Mouse (Mus musculus): ENCODE results near the gene Twist1. TPM values are rescaled to one million over a fixed set of nuclear protein-coding genes. Genes with fewer than 3 reads are reported as not detected.

Twist1 gene
- polyA plus RNA-seq, 1 experiment from 2014 or later: 2.4 TPM

GRCm38 (mm10) chr12:33959206-33959605, 1.7 kb downstream of the Twist1 start:
- H3K9ac ChIP-seq: no peak overlapping the region
- H3K36me3 ChIP-seq: no peaks in the 10 kb centered on the region
- peaks cover 93% of the 10 kb centered on the region for H3K27me3 ChIP-seq
- H3K4me3 ChIP-seq: peak overlapping the region; percentile 49
- ATAC-seq (ENCODE audit: low FRiP score): no peak
- no peak overlapping the region; the same call in 1 of the 2 replicates for H3K4me2 ChIP-seq
- H3K9me3 ChIP-seq: no peaks in the 10 kb centered on the region
- H3K4me1 ChIP-seq (replicated peaks): peaks cover 21% of the 10 kb centered on the region
- WGBS: 1% methylated on average over 6 of the region's 6 CpGs
- no peak overlapping the region for H3K27ac ChIP-seq

GRCm38 (mm10) chr12:33959846-33960245, 2.4 kb downstream of the Twist1 start:
- H3K4me2 ChIP-seq: no peak overlapping the region
- H3K4me3 ChIP-seq: no peak overlapping the region
- H3K27me3 ChIP-seq: peaks cover 94% of the 10 kb centered on the region
- H3K9me3 ChIP-seq: no peaks in the 10 kb centered on the region
- WGBS: 10% methylated on average over 3 of the region's 3 CpGs
- ATAC-seq (ENCODE audit: low FRiP score): no peak
- H3K27ac ChIP-seq: no peak overlapping the region
- no peaks in the 10 kb centered on the region for H3K36me3 ChIP-seq
- H3K9ac ChIP-seq: no peak overlapping the region
- H3K4me1 ChIP-seq (replicated peaks): peaks cover 21% of the 10 kb centered on the region

- Histone ChIP-seq H3K4me1 (replicated peaks) (peaks cover 21% of the 10 kb centered on the region), H3K9me3 (no peaks in the 10 kb centered on the region), H3K4me2 (no peak overlapping the region), H3K27me3 (peaks cover 94% of the 10 kb centered on the region), H3K36me3 (no peaks in the 10 kb centered on the region), H3K9ac (no peak overlapping the region), H3K4me3 (no peak overlapping the region), H3K27ac (no peak overlapping the region)
- 6% methylated on average over 5 of the region's 5 CpGs for WGBS
- no peak for ATAC-seq (ENCODE audit: low FRiP score)
Measured at GRCm38 (mm10) chr12:33961013-33961412, 3.5 kb downstream of the Twist1 start.

GRCm38 (mm10) chr12:33962118-33962772, 4.8 kb downstream of the Twist1 start:
- Histone ChIP-seq H3K27me3 (peaks cover 94% of the 10 kb centered on the region), H3K27ac (no peak overlapping the region), H3K4me2 (no peak overlapping the region), H3K36me3 (no peaks in the 10 kb centered on the region), H3K4me3 (no peak overlapping the region), H3K9me3 (no peaks in the 10 kb centered on the region), H3K9ac (no peak overlapping the region), H3K4me1 (replicated peaks) (peaks cover 22% of the 10 kb centered on the region)
- ATAC-seq (ENCODE audit: low FRiP score): no peak
- 2% methylated on average over 17 of the region's 17 CpGs for WGBS

GRCm38 (mm10) chr12:33962773-33963130, 5.3 kb downstream of the Twist1 start:
- no peak for ATAC-seq (ENCODE audit: low FRiP score)
- 2% methylated on average over 9 of the region's 9 CpGs for WGBS
- Histone ChIP-seq H3K27me3 (peaks cover 94% of the 10 kb centered on the region), H3K36me3 (no peaks in the 10 kb centered on the region), H3K4me1 (replicated peaks) (peaks cover 22% of the 10 kb centered on the region), H3K4me3 (no peak overlapping the region), H3K4me2 (no peak overlapping the region), H3K9me3 (no peaks in the 10 kb centered on the region), H3K27ac (no peak overlapping the region), H3K9ac (no peak overlapping the region)

GRCm38 (mm10) chr12:33963671-33964369, 6.3 kb downstream of the Twist1 start:
- no peak overlapping the region for H3K27ac ChIP-seq
- no peak for ATAC-seq (ENCODE audit: low FRiP score)
- H3K9me3 ChIP-seq: no peaks in the 10 kb centered on the region
- no peak overlapping the region for H3K4me2 ChIP-seq
- peaks cover 93% of the 10 kb centered on the region for H3K27me3 ChIP-seq
- H3K4me1 ChIP-seq (replicated peaks): peaks cover 20% of the 10 kb centered on the region
- no peak overlapping the region for H3K4me3 ChIP-seq
- no peaks in the 10 kb centered on the region for H3K36me3 ChIP-seq
- H3K9ac ChIP-seq: no peak overlapping the region
- 3% methylated on average over 15 of the region's 15 CpGs for WGBS

GRCm38 (mm10) chr12:33964427-33964826, 7.0 kb downstream of the Twist1 start:
- Histone ChIP-seq H3K9me3 (no peaks in the 10 kb centered on the region), H3K27me3 (peaks cover 93% of the 10 kb centered on the region), H3K4me1 (replicated peaks) (peaks cover 19% of the 10 kb centered on the region), H3K4me3 (no peak overlapping the region), H3K36me3 (no peaks in the 10 kb centered on the region), H3K27ac (no peak overlapping the region), H3K9ac (no peak overlapping the region), H3K4me2 (no peak overlapping the region)
- ATAC-seq (ENCODE audit: low FRiP score): no peak
- 5% methylated on average over 2 of the region's 2 CpGs for whole genome bisulfite sequencing

- no peak overlapping the region for H3K27ac ChIP-seq
- H3K9me3 ChIP-seq: no peaks in the 10 kb centered on the region
- H3K4me2 ChIP-seq: no peak overlapping the region
- WGBS: 1% methylated on average over 5 of the region's 5 CpGs
- H3K36me3 ChIP-seq: no peaks in the 10 kb centered on the region
- H3K9ac ChIP-seq: no peak overlapping the region
- H3K4me1 ChIP-seq (replicated peaks): peaks cover 19% of the 10 kb centered on the region
- ATAC-seq (ENCODE audit: low FRiP score): no peak
- H3K4me3 ChIP-seq: no peak overlapping the region
- peaks cover 97% of the 10 kb centered on the region for H3K27me3 ChIP-seq
Measured at GRCm38 (mm10) chr12:33965661-33966360, 8.3 kb downstream of the Twist1 start.

- under 1% methylated on average over 35 of the region's 35 CpGs for WGBS
- H3K27me3 ChIP-seq: peaks cover 97% of the 10 kb centered on the region
Measured at GRCm38 (mm10) chr12:33966490-33967415, 9.3 kb downstream of the Twist1 start.

GRCm38 (mm10) chr12:33967514-33967913, 10.0 kb downstream of the Twist1 start:
- no peak overlapping the region for H3K9ac ChIP-seq
- ATAC-seq (ENCODE audit: low FRiP score): peak; percentile 67
- peak overlapping the region; percentile 20; the same call in 1 of the 2 replicates for H3K4me3 ChIP-seq
- H3K4me1 ChIP-seq (replicated peaks): peaks cover 19% of the 10 kb centered on the region
- H3K27ac ChIP-seq: no peak overlapping the region
- under 1% methylated on average over 21 of the region's 21 CpGs for WGBS
- peaks cover 95% of the 10 kb centered on the region for H3K27me3 ChIP-seq
- no peaks in the 10 kb centered on the region for H3K9me3 ChIP-seq
- peak overlapping the region; percentile 33 for H3K4me2 ChIP-seq
- H3K36me3 ChIP-seq: no peaks in the 10 kb centered on the region

More at GRCm38 (mm10) chr12:33966490-33967415, 9.3 kb downstream of the Twist1 start:
- no peak overlapping the region for H3K27ac ChIP-seq
- ATAC-seq (ENCODE audit: low FRiP score): peak; percentile 11; the same call in 1 of the 2 replicates
- no peak overlapping the region for H3K9ac ChIP-seq
- H3K36me3 ChIP-seq: no peaks in the 10 kb centered on the region
- H3K4me1 ChIP-seq (replicated peaks): peaks cover 19% of the 10 kb centered on the region
- H3K9me3 ChIP-seq: no peaks in the 10 kb centered on the region
- peak overlapping the region; percentile 20 for H3K4me3 ChIP-seq
- peak overlapping the region; percentile 33 for H3K4me2 ChIP-seq

GRCm38 (mm10) chr12:33968041-33968897, 10.8 kb downstream of the Twist1 start:
- Histone ChIP-seq H3K9me3 (no peaks in the 10 kb centered on the region), H3K9ac (no peak overlapping the region), H3K36me3 (no peaks in the 10 kb centered on the region), H3K4me3 (no peak overlapping the region), H3K27me3 (peaks cover 95% of the 10 kb centered on the region), H3K4me1 (replicated peaks) (peaks cover 19% of the 10 kb centered on the region), H3K27ac (no peak overlapping the region), H3K4me2 (peak overlapping the region; percentile 33; the same call in 1 of the 2 replicates)
- 1% methylated on average over 37 of the region's 37 CpGs for WGBS
- ATAC-seq (ENCODE audit: low FRiP score): no peak
